Mouse (Mus musculus): ENCODE measurements around the gene Pom121. TPM values are rescaled to one million over a fixed set of nuclear protein-coding genes. Genes with fewer than 3 reads are reported as not detected.
A peak's percentile ranks its signal among the peaks of the same experiment; 100 is the strongest.

The Pom121 gene
- polyA plus RNA-seq, 1 experiment: 12.6 TPM

GRCm38 (mm10) chr5:135408114-135408513 is 13.8 kb upstream of the Pom121 start:
- no peak for DNase-seq
- Histone ChIP-seq H3K27ac (ENCODE audit: insufficient read depth, low read depth, low read length) (no peak overlapping the region), H3K36me3 (ENCODE audit: control insufficient read depth, insufficient read depth, low read length) (no peaks in the 10 kb centered on the region), H3K4me3 (ENCODE audit: insufficient read depth, low read depth, low read length) (no peak overlapping the region), H3K27me3 (replicated peaks; ENCODE audit: control insufficient read depth, insufficient read depth, low read length) (no peaks in the 10 kb centered on the region), H3K4me1 (ENCODE audit: control insufficient read depth, insufficient read depth, low read length) (no peaks in the 10 kb centered on the region)
- TF ChIP-seq POLR2A (IDR thresholded peaks at IDR 0.05; ENCODE audit: low read depth, low read length) (no peak), CTCF (conservative IDR thresholded peaks at IDR 0.05; ENCODE audit: insufficient read depth, insufficient read length, low read depth, low read length) (no peak)
- 90% methylated on average over 4 of the region's 4 CpGs for WGBS

DNA sequence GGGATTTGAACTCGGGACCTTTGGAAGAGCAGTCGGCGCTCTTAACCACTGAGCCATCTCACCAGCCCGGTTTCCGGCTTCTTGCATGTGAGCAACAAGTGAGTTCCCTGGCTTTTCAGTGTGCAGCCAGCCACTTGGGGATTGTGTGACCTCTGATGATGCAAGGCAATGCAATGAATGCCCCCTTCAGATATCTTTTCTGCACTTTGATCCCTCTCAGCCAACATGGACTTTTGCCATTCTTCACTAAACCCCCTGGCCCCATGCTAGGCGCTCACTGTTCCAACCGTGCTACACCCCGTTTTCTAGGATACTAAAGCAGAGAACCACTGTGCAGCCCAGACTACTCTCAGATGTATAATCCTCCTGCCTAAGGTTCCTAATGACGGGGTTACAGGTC is 11.1 kb upstream of the Pom121 start:
- H3K27ac ChIP-seq (ENCODE audit: insufficient read depth, low read depth, low read length): no peak overlapping the region
- no peaks in the 10 kb centered on the region for H3K27me3 ChIP-seq (replicated peaks; ENCODE audit: control insufficient read depth, insufficient read depth, low read length)
- H3K4me3 ChIP-seq (ENCODE audit: insufficient read depth, low read depth, low read length): no peak overlapping the region
- TF ChIP-seq POLR2A (IDR thresholded peaks at IDR 0.05; ENCODE audit: low read depth, low read length) (no peak), CTCF (conservative IDR thresholded peaks at IDR 0.05; ENCODE audit: insufficient read depth, insufficient read length, low read depth, low read length) (no peak)
- 83% methylated on average over 9 of the region's 9 CpGs for WGBS
- no peaks in the 10 kb centered on the region for H3K4me1 ChIP-seq (ENCODE audit: control insufficient read depth, insufficient read depth, low read length)
- no peak for DNase-seq
- H3K36me3 ChIP-seq (ENCODE audit: control insufficient read depth, insufficient read depth, low read length): no peaks in the 10 kb centered on the region

- Histone ChIP-seq H3K4me1 (ENCODE audit: control insufficient read depth, insufficient read depth, low read length) (no peaks in the 10 kb centered on the region), H3K36me3 (ENCODE audit: control insufficient read depth, insufficient read depth, low read length) (no peaks in the 10 kb centered on the region), H3K27ac (ENCODE audit: insufficient read depth, low read depth, low read length) (no peak overlapping the region), H3K27me3 (replicated peaks; ENCODE audit: control insufficient read depth, insufficient read depth, low read length) (no peaks in the 10 kb centered on the region), H3K4me3 (ENCODE audit: insufficient read depth, low read depth, low read length) (no peak overlapping the region)
- TF ChIP-seq CTCF (conservative IDR thresholded peaks at IDR 0.05; ENCODE audit: insufficient read depth, insufficient read length, low read depth, low read length): no peak
- DNase-seq: no peak
- WGBS: 39% methylated on average over 20 of the region's 20 CpGs
Measured at GRCm38 (mm10) chr5:135404623-135405022, 10.3 kb upstream of the Pom121 start.

DNA sequence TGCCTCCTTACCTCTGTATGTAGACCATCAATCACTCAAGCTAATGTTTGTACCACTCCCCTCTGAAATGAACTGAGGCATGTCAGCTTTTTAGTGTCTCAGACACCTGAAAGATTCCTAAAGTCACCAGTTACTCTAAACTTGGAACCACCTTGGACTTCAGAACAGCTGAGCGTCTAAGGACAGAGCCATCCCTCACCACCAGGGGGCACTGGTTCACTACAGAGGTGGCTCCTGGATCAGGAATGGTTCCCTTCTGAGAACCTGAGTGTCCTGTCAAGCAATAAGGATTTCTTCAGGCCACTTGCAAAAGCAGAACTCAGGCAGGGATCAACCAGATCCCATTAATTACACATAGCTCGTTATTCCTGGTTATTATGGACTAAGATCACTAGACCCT is 5.9 kb upstream of the Pom121 start:
- DNase-seq: peak; percentile 79
- Histone ChIP-seq H3K4me1 (ENCODE audit: control insufficient read depth, insufficient read depth, low read length) (no peaks in the 10 kb centered on the region), H3K27ac (ENCODE audit: insufficient read depth, low read depth, low read length) (no peak overlapping the region), H3K27me3 (replicated peaks; ENCODE audit: control insufficient read depth, insufficient read depth, low read length) (no peaks in the 10 kb centered on the region), H3K36me3 (ENCODE audit: control insufficient read depth, insufficient read depth, low read length) (no peaks in the 10 kb centered on the region), H3K4me3 (ENCODE audit: insufficient read depth, low read depth, low read length) (no peak overlapping the region)
- TF ChIP-seq POLR2A (IDR thresholded peaks at IDR 0.05; ENCODE audit: low read depth, low read length) (no peak), CTCF (conservative IDR thresholded peaks at IDR 0.05; ENCODE audit: insufficient read depth, insufficient read length, low read depth, low read length) (peak; percentile 95)
- WGBS: 6% methylated on average over 2 of the region's 2 CpGs

DNA sequence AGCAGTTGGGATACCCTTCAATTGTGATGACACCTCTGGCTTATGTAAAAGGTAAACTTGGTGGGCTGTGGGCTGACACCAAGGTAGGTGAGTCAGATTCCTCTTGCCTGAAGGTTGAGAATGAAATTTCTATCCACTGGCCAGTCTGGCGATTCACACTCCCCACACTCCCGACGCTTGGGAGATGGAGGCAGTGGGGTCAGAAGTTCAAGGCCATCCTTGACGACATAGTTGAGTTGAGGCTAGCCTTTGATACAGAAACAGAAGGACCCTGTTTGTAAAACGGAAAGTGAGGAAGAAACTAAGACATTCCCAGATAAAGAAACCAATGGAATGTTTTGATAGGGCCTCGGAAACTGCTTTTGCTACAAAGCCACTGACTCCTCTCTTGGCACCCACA is 5.0 kb upstream of the Pom121 start:
- H3K4me3 ChIP-seq (ENCODE audit: insufficient read depth, low read depth, low read length): no peak overlapping the region
- H3K27me3 ChIP-seq (replicated peaks; ENCODE audit: control insufficient read depth, insufficient read depth, low read length): no peaks in the 10 kb centered on the region
- peaks cover 4% of the 10 kb centered on the region; the same call in 1 of the 2 replicates for H3K4me1 ChIP-seq (ENCODE audit: control insufficient read depth, insufficient read depth, low read length)
- H3K36me3 ChIP-seq (ENCODE audit: control insufficient read depth, insufficient read depth, low read length): no peaks in the 10 kb centered on the region
- 45% methylated on average over 6 of the region's 6 CpGs for WGBS
- no peak for DNase-seq
- TF ChIP-seq CTCF (conservative IDR thresholded peaks at IDR 0.05; ENCODE audit: insufficient read depth, insufficient read length, low read depth, low read length) (no peak), POLR2A (IDR thresholded peaks at IDR 0.05; ENCODE audit: low read depth, low read length) (no peak)
- no peak overlapping the region for H3K27ac ChIP-seq (ENCODE audit: insufficient read depth, low read depth, low read length)

- no peaks in the 10 kb centered on the region for H3K36me3 ChIP-seq (ENCODE audit: control insufficient read depth, insufficient read depth, low read length)
- H3K4me1 ChIP-seq (ENCODE audit: control insufficient read depth, insufficient read depth, low read length): peaks cover 7% of the 10 kb centered on the region; the same call in 1 of the 2 replicates
- DNase-seq: peak; percentile 43
- H3K27me3 ChIP-seq (replicated peaks; ENCODE audit: control insufficient read depth, insufficient read depth, low read length): no peaks in the 10 kb centered on the region
- H3K27ac ChIP-seq (ENCODE audit: insufficient read depth, low read depth, low read length): no peak overlapping the region
- 55% methylated on average over 5 of the region's 5 CpGs for WGBS
- no peak for TF ChIP-seq POLR2A (IDR thresholded peaks at IDR 0.05; ENCODE audit: low read depth, low read length)
- TF ChIP-seq CTCF (conservative IDR thresholded peaks at IDR 0.05; ENCODE audit: insufficient read depth, insufficient read length, low read depth, low read length): peak; percentile 46
- H3K4me3 ChIP-seq (ENCODE audit: insufficient read depth, low read depth, low read length): no peak overlapping the region
Measured at GRCm38 (mm10) chr5:135395826-135396225, 1.5 kb upstream of the Pom121 start.

DNA sequence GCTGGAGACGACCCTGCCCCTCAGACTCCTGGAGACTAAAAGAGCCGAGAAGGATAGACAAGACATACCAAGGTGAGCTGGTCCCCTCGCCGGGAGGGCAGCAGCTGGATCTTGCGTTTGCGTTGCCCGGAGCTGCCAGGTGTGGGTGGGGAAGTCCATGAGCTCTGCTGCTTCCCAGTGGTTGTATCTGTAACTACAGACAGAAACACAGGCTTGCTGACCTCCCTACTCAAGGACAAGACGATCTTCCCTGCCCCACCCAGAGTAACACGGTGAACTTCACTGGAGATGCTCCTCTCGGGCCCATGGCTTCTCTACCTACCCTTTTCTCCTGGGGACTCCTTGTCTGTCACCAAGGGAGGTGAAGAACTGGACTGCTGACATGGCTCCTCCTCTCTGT is 10.6 kb downstream of the Pom121 start:
- DNase-seq: no peak
- 85% methylated on average over 10 of the region's 10 CpGs for WGBS
- peaks cover 3% of the 10 kb centered on the region for H3K36me3 ChIP-seq (ENCODE audit: control insufficient read depth, insufficient read depth, low read length)
- H3K4me3 ChIP-seq (ENCODE audit: insufficient read depth, low read depth, low read length): no peak overlapping the region
- no peaks in the 10 kb centered on the region for H3K27me3 ChIP-seq (replicated peaks; ENCODE audit: control insufficient read depth, insufficient read depth, low read length)
- H3K4me1 ChIP-seq (ENCODE audit: control insufficient read depth, insufficient read depth, low read length): no peaks in the 10 kb centered on the region
- H3K27ac ChIP-seq (ENCODE audit: insufficient read depth, low read depth, low read length): no peak overlapping the region
- TF ChIP-seq POLR2A (IDR thresholded peaks at IDR 0.05; ENCODE audit: low read depth, low read length): no peak
- TF ChIP-seq CTCF (conservative IDR thresholded peaks at IDR 0.05; ENCODE audit: insufficient read depth, insufficient read length, low read depth, low read length): no peak

GRCm38 (mm10) chr5:135382746-135383145 is 11.6 kb downstream of the Pom121 start:
- no peak for DNase-seq
- TF ChIP-seq POLR2A (IDR thresholded peaks at IDR 0.05; ENCODE audit: low read depth, low read length) (no peak), CTCF (conservative IDR thresholded peaks at IDR 0.05; ENCODE audit: insufficient read depth, insufficient read length, low read depth, low read length) (no peak)
- no peak overlapping the region for H3K27ac ChIP-seq (ENCODE audit: insufficient read depth, low read depth, low read length)
- WGBS: 91% methylated on average over 7 of the region's 7 CpGs
- H3K36me3 ChIP-seq (ENCODE audit: control insufficient read depth, insufficient read depth, low read length): peaks cover 3% of the 10 kb centered on the region
- no peak overlapping the region for H3K4me3 ChIP-seq (ENCODE audit: insufficient read depth, low read depth, low read length)
- H3K4me1 ChIP-seq (ENCODE audit: control insufficient read depth, insufficient read depth, low read length): no peaks in the 10 kb centered on the region
- H3K27me3 ChIP-seq (replicated peaks; ENCODE audit: control insufficient read depth, insufficient read depth, low read length): no peaks in the 10 kb centered on the region

Data from kidney, adult 2 months (tissue).